Mouse (Mus musculus): ENCODE data around the gene Telo2.
"Not testable (repeated sequence)": the region's sequence is repeated elsewhere in the genome, so short reads cannot be mapped to it uniquely, and the experiment has no call there.

Telo2 gene

DNA sequence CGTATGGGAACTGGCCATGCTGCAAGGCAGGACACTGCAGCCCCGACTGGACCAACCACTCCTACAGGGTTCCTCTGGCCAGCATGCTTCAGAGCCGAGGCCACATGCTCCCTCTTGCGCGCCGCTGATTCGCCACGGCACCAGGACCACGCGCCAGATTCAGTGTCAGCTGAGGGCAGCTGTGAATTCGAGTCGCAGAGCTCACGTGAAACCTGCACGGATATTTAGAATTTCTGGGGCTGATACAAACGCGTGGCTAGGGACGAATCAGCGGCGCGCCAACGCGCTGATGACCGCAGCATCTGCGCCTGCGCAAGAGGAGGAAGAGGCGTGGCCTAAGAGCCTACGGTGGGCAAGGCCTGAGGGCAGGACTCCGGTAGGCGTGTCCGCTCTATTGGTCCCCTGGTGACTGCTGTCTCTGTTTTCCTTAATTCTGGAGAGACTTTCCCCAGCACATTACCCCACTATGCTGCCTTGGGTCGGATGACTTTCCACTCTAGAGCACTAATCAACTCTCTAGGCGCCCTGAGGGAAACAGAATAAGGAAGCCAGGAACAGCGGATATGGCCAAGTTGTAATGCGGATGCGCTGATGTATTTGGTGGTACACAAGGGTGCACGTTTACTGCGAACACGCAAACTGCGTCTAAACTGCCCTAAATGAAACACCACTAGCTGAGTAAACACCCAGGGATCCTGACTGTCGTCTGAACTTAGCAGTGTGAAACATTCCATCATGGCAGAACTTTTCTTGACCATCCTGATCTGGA, at the start of gene Telo2:
TSS of gene Telo2 (minus strand) at position 304 of the 769 bp plus-strand sequence.
- DNase-seq (ENCODE audit: low read depth, low spot score): peak; percentile 89

- DNase-seq (ENCODE audit: low read depth, low spot score): no peak
Measured at GRCm38 (mm10) chr17:25164770-25165169, 49.0 kb upstream of the Telo2 start.

DNA sequence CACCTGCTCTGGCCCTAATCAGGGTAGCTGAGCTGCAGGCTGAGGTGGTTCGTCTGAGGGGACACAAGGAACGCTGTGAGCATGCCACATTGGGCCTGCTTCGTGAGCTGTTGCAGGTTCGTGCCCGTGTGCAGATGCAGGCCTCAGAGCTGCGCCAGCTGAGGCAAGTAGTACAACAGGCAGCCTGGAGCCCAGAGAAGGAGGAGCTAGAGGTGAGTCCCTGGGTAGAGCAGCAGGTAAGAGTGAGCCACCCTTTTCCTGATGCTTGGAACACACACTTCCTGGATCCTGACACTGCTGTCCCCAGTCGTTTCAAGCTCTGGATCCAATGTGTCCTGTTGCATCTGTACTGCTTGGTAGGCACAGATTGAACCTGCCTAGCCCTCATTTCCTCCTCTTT, 47.6 kb upstream of the Telo2 start:
- DNase-seq (ENCODE audit: low read depth, low spot score): no peak

GRCm38 (mm10) chr17:25162161-25162560, 46.4 kb upstream of the Telo2 start, which contains the start of gene Ccdc154:
TSS of gene Ccdc154 (plus strand) at chr17:25162461.
- no peak for DNase-seq (ENCODE audit: low read depth, low spot score)

GRCm38 (mm10) chr17:25139960-25140359, 24.2 kb upstream of the Telo2 start:
- no peak for DNase-seq (ENCODE audit: low read depth, low spot score)

DNA sequence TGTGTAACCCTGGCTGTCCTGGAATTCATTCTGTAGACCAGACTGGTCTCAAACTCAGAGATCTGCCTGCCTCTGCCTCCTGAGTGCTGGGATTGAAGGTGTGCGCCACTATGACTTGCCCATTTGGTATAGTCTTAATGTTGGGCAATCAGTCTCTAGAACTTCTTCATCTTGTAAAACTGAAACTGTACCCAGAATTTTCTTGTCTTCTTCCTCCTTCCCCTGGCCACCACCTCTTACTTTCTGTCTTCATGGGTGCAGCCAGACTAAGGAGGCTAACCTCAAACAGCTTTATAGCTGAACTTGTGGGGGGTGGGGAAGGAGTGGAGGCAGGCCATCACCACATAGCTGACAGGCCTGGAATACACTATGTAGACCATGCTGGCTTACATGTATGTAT, 23.0 kb upstream of the Telo2 start:
- DNase-seq (ENCODE audit: low read depth, low spot score): no peak

- DNase-seq (ENCODE audit: low read depth, low spot score): no peak
Measured at GRCm38 (mm10) chr17:25135622-25136021, 19.9 kb upstream of the Telo2 start.

- peak; percentile 88 for DNase-seq (ENCODE audit: low read depth, low spot score)
Measured at GRCm38 (mm10) chr17:25133275-25133698, 17.5 kb upstream of the Telo2 start, which contains the start of gene Clcn7. TSS of gene Clcn7 (plus strand) at chr17:25133391.

DNA sequence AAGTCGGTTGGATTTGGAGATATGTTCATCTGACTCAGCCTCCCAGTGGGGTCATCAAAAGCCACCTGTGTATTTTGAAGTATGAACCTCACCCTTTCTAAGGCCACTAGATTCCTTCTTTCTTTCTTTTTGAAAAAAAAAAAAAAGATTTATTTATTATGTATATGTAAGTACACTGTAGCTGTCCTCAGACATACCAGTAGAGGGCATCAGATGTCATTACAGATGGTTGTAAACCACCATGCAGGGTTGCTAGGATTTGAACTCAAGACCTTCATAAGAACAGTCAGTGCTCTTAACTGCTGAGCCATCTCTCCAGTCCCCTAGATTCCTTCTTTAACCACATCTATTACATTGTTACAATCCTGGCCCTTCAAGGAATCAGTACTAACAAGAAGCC, 14.3 kb upstream of the Telo2 start:
- no peak for DNase-seq (ENCODE audit: low read depth, low spot score)

GRCm38 (mm10) chr17:25127681-25128080, 11.9 kb upstream of the Telo2 start:
- no peak for DNase-seq (ENCODE audit: low read depth, low spot score)

DNA sequence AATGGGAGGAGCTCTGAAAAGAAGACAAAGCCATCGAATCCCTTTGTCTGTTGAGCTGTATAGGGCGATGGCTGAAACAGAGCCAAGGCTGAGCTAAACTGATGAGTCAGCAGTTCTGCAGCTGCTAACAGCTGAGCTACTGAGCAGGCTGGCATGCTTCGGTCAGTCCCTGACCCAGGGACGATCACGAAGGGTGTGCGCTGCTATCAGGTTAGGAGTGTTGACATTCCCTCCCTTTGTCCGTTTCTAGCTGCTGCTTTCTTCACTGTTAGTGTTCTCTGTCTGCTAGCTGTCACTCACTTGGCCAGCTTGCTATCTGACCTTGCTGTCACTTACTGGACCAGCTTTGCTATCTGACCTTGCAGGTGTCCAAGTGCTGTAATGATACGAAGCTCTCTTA, 11.3 kb upstream of the Telo2 start:
- DNase-seq (ENCODE audit: low read depth, low spot score): no peak

DNA sequence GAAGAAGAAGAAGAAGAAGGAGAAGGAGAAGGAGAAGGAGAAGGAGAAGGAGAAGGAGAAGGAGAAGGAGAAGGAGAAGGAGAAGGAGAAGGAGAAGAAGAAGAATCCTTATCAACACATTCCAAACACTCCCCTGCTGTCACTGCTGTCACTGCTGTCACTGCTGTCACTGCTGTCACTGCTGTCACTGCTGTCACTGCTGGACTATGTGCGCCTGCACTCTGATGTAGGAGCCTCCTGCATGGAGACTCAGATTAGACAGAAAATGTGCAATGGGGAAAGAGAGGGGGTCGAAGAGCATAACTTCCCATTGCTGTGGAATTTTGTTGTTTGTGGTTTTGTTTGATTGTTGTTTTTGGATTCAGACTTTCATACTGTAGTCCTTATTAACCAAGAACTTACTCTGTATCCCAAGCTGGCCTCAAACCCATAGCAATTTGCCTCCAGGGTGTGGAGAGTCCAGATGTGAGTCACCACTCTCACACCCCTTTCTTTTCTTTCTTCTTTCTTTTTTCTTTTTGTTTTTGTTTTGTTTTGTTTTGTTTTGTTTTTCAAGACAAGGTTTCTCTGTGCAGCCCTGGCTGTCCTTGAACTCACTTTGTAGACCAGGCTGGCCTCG, 9.8 kb upstream of the Telo2 start:
- DNase-seq (ENCODE audit: low read depth, low spot score): not testable (repeated sequence)

GRCm38 (mm10) chr17:25123979-25124378, 8.2 kb upstream of the Telo2 start:
- no peak for DNase-seq (ENCODE audit: low read depth, low spot score)

- no peak for DNase-seq (ENCODE audit: low read depth, low spot score)
Measured at GRCm38 (mm10) chr17:25120406-25120805, 4.6 kb upstream of the Telo2 start, which contains the start of gene Ptx4. TSS of gene Ptx4 (plus strand) at chr17:25120760.

DNA sequence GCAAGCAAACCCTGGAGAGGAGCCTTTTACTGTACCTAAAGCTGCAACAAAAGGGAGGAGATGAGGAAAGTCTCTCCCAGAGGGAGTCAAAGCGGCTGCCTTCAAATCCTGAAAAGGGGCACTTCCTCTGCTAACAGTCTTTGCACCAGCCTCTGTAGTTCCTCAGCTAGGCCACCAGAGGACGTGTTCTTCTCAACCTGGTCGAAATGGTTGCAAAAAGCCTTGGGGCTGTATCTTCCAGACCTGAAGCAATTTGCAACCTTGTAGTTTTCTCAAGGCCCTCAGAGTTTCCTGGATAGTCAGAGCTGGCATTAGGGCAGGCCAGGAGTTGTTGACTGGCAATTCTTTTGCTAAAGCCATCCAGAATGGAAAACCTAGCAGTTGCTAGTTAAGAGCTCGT, 1.5 kb upstream of the Telo2 start:
- DNase-seq (ENCODE audit: low read depth, low spot score): no peak

DNA sequence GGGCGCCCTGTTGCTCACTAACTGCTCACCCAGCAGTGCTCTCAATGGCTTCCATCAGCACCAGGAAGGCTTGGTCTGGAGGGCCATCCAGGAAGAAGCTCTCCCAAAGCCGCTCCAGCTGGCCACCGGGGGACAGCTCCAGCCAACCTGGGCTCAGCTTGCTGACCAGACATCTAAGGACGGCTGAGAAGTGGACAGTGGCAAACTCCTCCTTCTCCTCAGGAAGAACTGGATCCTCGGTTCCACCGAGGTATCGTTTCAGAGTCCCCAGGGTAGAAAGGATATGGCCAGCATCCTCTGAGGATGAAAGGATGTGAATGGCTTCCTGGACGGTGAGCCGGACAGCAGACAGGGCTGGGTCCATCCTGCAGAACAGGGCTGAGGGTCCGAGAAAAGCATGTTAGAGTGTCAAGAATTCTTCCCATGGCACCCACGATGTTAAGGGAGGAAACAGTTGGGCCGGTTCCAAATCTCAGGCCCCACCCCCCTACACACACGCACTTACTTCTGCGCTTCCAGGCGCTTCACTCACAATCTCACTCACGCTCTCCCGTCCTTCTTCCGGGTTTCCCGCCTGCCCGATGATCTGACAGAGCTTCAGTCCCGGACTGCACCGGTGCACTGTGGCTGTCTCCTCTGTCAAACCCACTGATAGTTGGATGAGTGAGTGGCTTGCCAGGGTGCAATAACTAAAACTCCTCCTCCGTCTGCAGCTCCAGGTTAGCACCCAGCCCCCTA, 690 bp downstream of the Telo2 start:
- DNase-seq (ENCODE audit: low read depth, low spot score): no peak

DNA sequence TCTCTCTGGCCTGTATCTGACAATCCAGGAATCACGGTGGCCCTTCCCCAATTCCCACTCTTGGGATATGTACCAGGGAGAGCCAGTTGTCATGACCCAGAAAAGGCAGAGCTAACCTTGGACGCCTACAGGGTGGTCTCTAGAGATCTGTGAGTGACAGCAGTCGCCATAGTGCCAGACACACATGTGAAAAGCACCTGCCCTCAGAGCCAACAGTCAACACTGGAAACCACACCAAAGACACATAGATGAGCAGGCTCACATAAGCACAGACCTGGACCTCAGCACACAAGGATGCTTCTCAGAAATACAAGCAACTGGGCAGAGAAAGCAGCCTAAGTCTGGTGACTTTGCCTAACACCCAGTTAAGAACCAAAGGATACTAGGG, 3.4 kb downstream of the Telo2 start:
- no peak for DNase-seq (ENCODE audit: low read depth, low spot score)

- DNase-seq (ENCODE audit: low read depth, low spot score): no peak
Measured at GRCm38 (mm10) chr17:25111739-25112422, 3.9 kb downstream of the Telo2 start.

DNA sequence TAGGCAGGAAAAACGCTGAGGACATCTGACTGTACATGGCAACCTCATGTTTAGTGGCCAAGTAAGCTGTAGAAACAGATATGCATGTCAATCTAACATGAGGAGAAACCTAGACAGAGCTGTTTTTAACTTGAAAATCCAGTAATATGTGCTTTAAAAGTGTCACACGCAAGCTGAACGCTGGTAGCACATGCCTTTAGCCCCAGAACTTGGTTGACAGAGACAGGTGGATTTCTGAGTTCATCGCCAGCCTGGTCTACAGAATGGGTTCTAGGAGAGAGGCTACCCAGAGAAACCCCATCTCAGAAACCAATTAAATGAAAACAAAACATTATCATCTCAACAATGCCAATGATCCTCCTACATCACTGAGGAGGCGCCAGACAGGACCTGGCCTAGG, 4.5 kb downstream of the Telo2 start:
- DNase-seq (ENCODE audit: low read depth, low spot score): no peak

- DNase-seq (ENCODE audit: low read depth, low spot score): no peak
Measured at GRCm38 (mm10) chr17:25110590-25110989, 5.2 kb downstream of the Telo2 start.

DNA sequence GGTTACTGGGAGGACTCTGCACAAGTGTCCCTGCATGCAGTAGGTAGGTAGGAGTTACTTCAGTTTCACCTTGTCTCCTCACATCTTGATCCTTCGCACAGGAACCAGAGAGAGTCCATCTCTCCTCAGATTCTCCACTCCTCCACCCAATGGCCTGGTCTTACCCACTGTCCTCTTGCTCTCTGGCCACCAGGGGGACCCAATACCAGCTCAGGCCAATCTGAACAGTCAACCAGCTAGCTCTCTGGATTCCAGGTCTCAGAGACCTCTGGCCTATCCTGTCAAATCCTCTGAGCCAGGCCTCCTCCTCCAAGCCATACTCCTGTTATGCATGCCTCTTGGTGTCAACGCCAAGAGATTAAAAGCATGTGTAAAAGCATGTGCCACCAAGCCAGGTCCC, 6.2 kb downstream of the Telo2 start:
- DNase-seq (ENCODE audit: low read depth, low spot score): no peak

- DNase-seq (ENCODE audit: low read depth, low spot score): no peak
Measured at GRCm38 (mm10) chr17:25107786-25108185, 8.0 kb downstream of the Telo2 start.

All from embryo, embryonic 11.5 days (tissue).